Mouse (Mus musculus): ENCODE results near the gene Ccl25.

DNA sequence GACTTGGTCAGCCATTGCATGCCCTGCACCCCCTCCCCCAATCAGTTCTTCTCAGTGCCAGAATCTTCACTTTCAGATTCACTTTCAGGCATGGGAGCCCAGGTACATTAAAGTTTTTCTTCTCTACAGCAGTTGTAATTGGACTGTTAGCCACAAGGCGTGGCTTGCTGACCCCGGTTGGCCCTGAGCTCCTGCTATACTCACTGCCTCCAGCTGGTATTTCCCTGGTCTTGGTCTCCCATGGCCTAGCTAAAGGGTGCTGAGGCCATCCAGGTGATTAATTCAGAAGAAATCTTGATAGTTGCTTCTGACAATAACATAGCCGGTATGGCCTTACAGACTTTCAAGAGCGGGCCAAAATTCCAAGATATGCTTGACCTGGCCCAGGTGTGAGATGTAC, 43.5 kb downstream of the Ccl25 start:
- TF ChIP-seq MYC (IDR thresholded peaks at IDR 0.05; ENCODE audit: low read depth, low read length) (no peak), POLR2A (IDR thresholded peaks at IDR 0.05; ENCODE audit: low read depth, low read length) (no peak), TCF12 (IDR thresholded peaks at IDR 0.05; ENCODE audit: low read depth, low read length) (no peak), BHLHE40 (IDR thresholded peaks at IDR 0.05; ENCODE audit: low read depth, low read length) (no peak)
